Mouse (Mus musculus): ENCODE results near the gene Slc16a11. TPM values are rescaled to one million over a fixed set of nuclear protein-coding genes. Genes with fewer than 3 reads are reported as not detected.
A peak's percentile ranks its signal among the peaks of the same experiment; 100 is the strongest.
"Not testable (repeated sequence)": the region's sequence is repeated elsewhere in the genome, so short reads cannot be mapped to it uniquely, and the experiment has no call there.

Gene Slc16a11
- total RNA-seq (2021): 10 to 100 TPM; 35.2 to 47.0 TPM
- long read RNA-seq, experiment 1, partial matches to known transcripts: 13 of 27 reads
- long read RNA-seq, experiment 1, other reads (novel, unspliced or antisense): 13 of 27 reads
- long read RNA-seq, experiment 2, partial matches to known transcripts: 14 of 35 reads
- long read RNA-seq, experiment 2, other reads (novel, unspliced or antisense): 16 of 35 reads

- no peak for DNase-seq (ENCODE audit: low spot score in 2 of 2)
- TF ChIP-seq CTCF (conservative IDR thresholded peaks at IDR 0.05): no peak
- H3K27ac ChIP-seq: peak within 1 kb of the TSS; percentile 88
- peak within 1 kb of the TSS; percentile 64 for H3K4me3 ChIP-seq
Observed at GRCm38 (mm10) chr11:70212423-70212822, at the start of gene Slc16a11. Gene Slc16a11, plus strand, starts transcription at chr11:70212752.

DNA sequence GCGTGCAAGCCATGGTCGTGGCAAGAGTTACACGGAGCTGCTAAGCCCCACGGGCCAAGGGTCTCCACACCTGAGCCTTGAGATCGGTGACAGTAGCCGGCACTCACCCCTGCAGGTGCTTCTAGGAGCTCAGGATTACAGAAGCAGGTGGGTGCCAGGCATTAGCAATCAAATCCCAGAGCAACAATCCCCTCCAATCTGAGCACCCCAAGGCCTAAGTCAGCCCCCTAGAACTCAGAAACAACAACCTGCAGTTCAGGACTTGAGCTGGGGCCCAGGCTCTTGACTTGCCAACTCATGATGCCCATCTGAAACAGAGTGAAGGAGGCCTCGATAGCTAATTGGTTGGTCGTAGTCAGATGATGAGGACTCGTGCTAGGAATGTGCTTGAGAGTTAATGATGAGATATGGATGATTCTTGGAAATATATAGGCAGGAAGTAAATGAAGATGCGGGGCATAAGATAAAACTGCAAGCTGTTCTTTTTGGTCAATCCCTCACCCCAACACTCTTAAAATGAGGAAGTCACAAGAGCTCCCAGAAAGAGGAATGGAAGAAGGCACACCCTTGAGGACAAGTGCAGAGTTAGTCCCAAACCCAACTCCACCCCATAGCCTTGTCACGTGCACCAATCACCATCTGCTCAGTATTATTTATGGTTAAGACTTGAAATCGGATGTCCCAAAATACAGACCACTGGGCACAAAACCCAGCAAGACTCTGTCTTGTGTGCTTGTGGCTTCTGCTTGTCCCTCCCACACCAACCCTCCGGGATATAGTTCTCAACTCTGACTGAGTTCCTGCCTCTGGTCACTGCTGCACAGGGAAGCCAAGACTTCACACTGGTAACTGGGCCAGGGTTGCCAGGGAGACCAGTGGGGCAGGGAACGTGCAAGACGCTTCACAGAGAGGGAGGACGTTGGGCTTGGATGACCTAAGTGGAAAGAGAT lies 46.3 kb upstream of the Slc16a11 start:
- no peak for DNase-seq (ENCODE audit: low spot score in 2 of 2)
- no peak for TF ChIP-seq CTCF (conservative IDR thresholded peaks at IDR 0.05)
- no peak overlapping the region for H3K4me3 ChIP-seq
- H3K27ac ChIP-seq: no peak overlapping the region

DNA sequence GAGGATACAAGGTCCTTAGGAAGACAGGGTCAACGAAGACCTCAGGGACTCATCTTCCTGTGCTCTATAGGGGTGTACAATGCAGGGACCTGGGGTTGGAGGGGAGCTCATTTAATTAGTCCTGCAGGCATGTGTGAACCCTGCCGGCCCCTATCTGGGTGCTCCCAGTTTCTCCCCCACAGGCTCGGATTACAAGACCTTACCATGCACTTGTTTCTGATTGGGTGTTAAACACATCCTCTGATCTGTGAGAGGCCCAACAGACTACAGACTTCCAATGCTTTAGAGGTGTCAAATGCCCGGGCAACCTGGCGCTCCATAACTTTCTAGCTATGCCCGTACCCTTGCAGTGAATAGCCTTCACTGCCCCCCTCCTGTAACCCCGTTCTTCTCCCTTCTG lies 44.4 kb upstream of the Slc16a11 start:
- H3K4me3 ChIP-seq: no peak overlapping the region
- no peak overlapping the region for H3K27ac ChIP-seq
- TF ChIP-seq CTCF (conservative IDR thresholded peaks at IDR 0.05): no peak
- DNase-seq (ENCODE audit: low spot score in 2 of 2): no peak

- not testable (repeated sequence) for H3K4me3 ChIP-seq; H3K27ac ChIP-seq; DNase-seq (ENCODE audit: low spot score in 2 of 2)
Observed at GRCm38 (mm10) chr11:70169471-70169870, 43.1 kb upstream of the Slc16a11 start.

DNA sequence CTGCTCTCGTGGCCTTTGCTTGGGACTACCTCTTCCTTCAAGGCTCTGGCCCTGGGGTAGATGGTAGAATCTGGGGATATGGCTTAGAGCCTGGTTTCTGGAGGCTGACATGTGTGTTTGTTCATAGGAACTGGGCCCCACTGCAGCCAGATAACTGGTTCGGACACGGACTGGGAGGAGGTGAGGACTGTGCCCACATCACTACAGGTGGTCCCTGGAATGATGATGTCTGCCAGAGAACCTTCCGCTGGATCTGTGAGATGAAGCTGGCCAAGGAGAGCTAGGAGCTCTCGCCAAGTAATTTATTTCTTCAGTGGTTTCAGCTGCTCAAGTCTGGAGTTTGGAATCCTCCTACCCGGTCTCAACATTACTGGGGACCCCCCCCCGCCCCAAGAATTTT lies 42.3 kb upstream of the Slc16a11 start:
- DNase-seq (ENCODE audit: low spot score in 2 of 2): no peak
- no peak for TF ChIP-seq CTCF (conservative IDR thresholded peaks at IDR 0.05)
- no peak overlapping the region for H3K27ac ChIP-seq
- no peak overlapping the region for H3K4me3 ChIP-seq

DNA sequence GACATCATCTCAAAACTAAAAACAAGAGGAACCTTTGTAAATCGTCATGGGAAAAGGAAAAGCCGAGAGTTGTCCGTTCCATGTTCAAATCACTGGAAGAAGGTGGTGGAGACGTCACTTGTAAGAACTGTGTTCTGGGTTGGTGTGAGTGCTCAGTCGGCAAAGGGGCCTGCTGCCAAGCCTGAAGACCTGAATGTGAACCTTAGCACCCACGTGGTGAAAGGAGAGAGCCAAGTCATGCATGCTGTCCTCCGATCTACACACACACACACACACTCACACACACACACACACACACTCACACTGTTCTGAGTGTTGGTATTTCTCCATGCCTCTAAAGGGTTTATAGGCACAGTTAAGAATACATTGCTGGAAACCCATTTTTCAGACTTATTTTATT lies 41.4 kb upstream of the Slc16a11 start:
- Histone ChIP-seq H3K27ac (no peak overlapping the region), H3K4me3 (no peak overlapping the region)
- DNase-seq (ENCODE audit: low spot score in 2 of 2): no peak
- TF ChIP-seq CTCF (conservative IDR thresholded peaks at IDR 0.05): no peak

DNA sequence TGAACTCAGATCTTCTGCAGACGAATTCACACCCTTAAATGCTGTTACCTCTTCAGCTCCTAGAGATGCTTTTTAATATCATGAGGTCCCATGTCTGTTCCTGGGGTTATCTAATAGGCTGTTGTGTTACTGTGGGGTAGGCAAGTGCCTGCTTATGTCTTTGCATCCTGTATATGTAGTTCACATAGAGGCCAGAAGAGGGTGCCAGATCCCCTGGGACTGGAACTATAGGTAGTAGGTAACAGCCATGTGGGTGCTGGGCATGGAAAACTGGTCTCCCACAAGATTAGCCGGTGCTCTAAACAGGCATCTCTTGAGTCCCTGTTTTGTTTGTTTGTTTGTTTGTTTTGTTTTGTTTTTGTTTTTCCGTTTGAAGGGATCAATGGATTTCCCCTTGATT lies 40.7 kb upstream of the Slc16a11 start:
- Histone ChIP-seq H3K27ac (no peak overlapping the region), H3K4me3 (no peak overlapping the region)
- peak; percentile 67 for TF ChIP-seq CTCF (conservative IDR thresholded peaks at IDR 0.05)
- no peak for DNase-seq (ENCODE audit: low spot score in 2 of 2)

DNA sequence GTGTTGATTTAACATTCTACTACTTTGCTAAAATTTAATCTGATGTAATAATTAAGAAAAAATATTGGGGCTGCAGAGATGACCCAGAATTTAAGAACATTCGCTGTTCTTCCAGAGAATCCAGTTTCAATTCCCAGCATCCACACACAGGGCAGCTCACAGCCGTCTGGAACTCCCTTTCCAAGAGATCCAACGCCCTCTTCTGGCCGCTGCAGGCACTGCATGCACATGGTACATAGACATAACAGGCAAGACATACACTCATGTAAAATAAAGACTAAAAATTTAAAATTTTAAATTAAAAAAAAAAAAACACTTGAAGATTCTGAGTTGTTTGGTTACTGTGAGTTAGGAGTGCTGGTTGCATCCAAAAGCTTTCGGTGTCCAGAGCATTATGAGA lies 40.3 kb upstream of the Slc16a11 start:
- TF ChIP-seq CTCF (conservative IDR thresholded peaks at IDR 0.05): no peak
- H3K27ac ChIP-seq: no peak overlapping the region
- H3K4me3 ChIP-seq: no peak overlapping the region
- DNase-seq (ENCODE audit: low spot score in 2 of 2): no peak

DNA sequence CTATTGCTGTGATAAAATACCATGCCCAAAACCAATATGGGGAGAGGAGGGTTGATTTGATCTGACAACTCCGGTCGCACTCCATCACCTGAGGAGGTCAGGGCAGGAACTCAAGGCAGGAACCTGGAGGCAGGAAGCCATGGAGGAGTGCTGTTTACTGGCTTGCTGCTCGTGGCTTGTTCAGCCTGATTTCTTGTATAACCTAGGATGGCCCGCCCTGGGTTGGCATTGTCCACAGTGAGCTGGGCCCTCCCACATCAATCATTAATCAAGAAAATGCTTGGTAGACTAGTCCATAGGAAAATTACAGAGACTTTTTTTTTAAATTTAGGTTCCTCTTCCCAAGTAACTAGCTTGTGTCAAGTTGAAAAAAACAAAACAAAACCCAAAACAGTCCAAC lies 38.1 kb upstream of the Slc16a11 start:
- no peak overlapping the region for H3K27ac ChIP-seq
- H3K4me3 ChIP-seq: no peak overlapping the region
- TF ChIP-seq CTCF (conservative IDR thresholded peaks at IDR 0.05): no peak
- no peak for DNase-seq (ENCODE audit: low spot score in 2 of 2)

- no peak overlapping the region for H3K27ac ChIP-seq
- DNase-seq (ENCODE audit: low spot score in 2 of 2): no peak
- peak; percentile 59 for TF ChIP-seq CTCF (conservative IDR thresholded peaks at IDR 0.05)
- no peak overlapping the region for H3K4me3 ChIP-seq
Observed at GRCm38 (mm10) chr11:70177647-70178046, 34.9 kb upstream of the Slc16a11 start.

DNA sequence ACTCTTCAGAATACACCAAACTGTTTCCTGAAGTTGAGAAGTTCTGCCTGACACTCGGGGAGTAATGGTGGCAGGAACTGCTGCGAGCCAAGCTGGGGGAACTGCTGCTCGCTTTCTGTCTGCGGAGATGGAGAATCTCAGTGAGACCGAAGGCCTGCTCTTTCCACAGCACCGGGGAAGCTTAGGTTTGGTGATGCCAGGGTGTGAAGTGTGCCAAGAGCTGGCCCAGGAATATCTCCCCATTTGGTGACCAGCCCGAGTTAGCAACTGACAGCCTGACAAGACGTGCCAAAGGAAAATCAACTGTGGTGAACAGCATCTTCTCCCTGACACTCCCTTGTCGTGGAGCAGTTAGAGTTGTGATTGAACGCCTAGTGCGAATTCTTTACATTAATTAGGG lies 34.2 kb upstream of the Slc16a11 start:
- TF ChIP-seq CTCF (conservative IDR thresholded peaks at IDR 0.05): no peak
- Histone ChIP-seq H3K4me3 (no peak overlapping the region), H3K27ac (no peak overlapping the region)
- no peak for DNase-seq (ENCODE audit: low spot score in 2 of 2)

GRCm38 (mm10) chr11:70178756-70179155 lies 33.8 kb upstream of the Slc16a11 start:
- Histone ChIP-seq H3K27ac (no peak overlapping the region), H3K4me3 (no peak overlapping the region)
- DNase-seq (ENCODE audit: low spot score in 2 of 2): no peak
- TF ChIP-seq CTCF (conservative IDR thresholded peaks at IDR 0.05): no peak

GRCm38 (mm10) chr11:70179401-70179800 lies 33.2 kb upstream of the Slc16a11 start:
- Histone ChIP-seq H3K4me3 (no peak overlapping the region), H3K27ac (no peak overlapping the region)
- peak; percentile 82 for TF ChIP-seq CTCF (conservative IDR thresholded peaks at IDR 0.05)
- DNase-seq (ENCODE audit: low spot score in 2 of 2): peak in 1 of 2 experiments; percentile 20

DNA sequence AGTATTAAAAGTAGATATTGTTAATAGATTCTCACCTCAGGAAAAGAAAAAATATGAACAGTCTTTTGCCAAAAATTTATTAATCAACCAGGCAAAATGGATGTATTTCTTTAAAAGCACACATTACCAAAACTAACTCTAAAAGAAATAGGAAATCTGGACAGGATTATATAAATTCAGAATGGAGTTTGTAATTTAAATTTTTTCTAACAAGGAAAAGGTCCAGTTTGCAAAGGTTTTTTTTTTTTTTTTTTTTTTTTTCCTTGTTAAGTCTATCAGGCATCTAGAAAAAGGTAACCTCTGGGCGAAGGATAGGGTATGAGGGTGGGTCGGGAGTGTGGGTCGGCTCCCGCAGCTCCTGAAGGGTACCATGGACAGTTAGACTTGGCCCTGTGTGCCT lies 32.1 kb upstream of the Slc16a11 start:
- no peak overlapping the region for H3K4me3 ChIP-seq
- H3K27ac ChIP-seq: no peak overlapping the region
- no peak for TF ChIP-seq CTCF (conservative IDR thresholded peaks at IDR 0.05)
- DNase-seq (ENCODE audit: low spot score in 2 of 2): no peak
